Mouse (Mus musculus) heart, postnatal 4 days (tissue): Measurements from ENCODE around the gene Syngr2. TPM values are rescaled to one million over a fixed set of nuclear protein-coding genes. Genes with fewer than 3 reads are reported as not detected.
"Not testable (repeated sequence)": the region's sequence is repeated elsewhere in the genome, so short reads cannot be mapped to it uniquely, and the experiment has no call there.

Experiments
- DNase-seq: peaks from one replicate; pipeline ENCODE4 v3.0.0; 2021
- total RNA-seq, 2 experiments: library from RNA; stranded (reverse); gene quantifications; 2 replicates each; pipeline ENCODE4 v1.2.3; 2021

Gene Syngr2
- total RNA-seq, 2 experiments from 2014 or later: 81.2 to 85.1 TPM

DNA sequence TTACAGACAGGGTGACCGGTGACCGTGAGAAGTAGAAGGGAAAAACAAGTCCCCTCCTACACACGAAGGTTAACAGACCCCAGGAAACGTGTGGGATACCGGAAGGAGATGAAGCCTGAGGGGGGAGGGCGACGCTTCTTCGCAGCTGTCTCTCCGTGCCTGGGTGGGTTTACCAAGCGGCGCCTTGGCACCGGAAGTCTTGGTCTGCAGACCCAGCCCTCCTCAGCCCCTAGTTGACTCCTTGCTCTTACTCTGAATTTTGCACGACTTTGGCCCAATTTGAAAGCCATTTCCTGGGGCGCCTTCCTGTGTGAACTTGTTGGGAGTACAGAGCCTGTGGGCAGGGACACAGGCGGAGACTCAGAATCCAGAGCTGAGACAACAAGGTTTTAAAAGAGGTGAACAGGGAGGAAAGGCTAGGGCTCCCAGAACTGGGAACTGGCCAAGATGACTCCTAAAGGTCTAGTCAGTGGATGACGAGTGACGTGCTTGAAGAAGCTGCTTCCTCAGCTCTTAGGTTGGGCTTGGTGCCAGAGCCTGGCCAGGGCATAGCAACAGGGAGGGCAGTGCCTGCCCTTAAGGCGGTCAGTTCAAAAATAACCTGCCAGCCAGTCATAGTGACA lies 28.2 kb upstream of the Syngr2 start:
- peak; percentile 79 for DNase-seq

DNA sequence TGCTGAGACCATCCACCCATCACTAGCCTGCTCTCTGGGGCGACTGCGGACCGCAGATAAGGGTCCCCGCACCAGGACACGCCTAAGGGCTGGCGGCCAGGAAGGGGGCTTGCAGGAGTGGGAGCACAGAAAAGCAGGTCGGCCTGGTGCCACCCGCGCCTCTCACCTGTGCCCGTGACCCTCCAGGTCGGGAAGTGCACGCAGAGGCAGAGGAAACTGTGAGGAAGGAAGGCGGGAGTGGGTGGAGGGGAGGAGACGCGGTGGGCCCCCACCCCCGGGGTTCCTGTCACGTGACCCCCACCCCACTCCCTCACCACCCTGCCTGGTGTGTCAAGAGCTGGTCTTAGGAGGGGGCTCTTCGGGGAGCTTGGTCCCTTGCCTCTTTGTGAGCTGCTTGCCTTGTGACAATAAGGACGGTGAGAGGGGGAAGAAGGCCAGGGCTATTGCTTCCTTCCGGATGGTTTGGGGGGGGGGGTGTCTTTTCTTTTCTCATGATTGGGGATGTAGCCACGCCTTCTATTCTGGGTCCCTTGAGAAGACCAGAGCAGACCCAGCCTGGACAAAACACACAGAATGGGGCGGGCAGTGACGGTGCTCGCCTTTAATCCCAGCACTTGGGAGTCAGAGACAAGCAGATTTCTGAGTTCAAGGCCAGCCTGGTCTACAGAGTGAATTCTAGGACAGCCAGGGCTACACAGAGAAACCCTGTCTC lies 27.3 kb upstream of the Syngr2 start, which contains the start of the genes Tmc8 and Tmc6:
TSS of gene Tmc8 (plus strand) at position 84 of the 712 bp plus-strand sequence.
TSS of gene Tmc6 (minus strand) at position 206 of the 712 bp plus-strand sequence.
- peak; percentile 62 for DNase-seq

DNA sequence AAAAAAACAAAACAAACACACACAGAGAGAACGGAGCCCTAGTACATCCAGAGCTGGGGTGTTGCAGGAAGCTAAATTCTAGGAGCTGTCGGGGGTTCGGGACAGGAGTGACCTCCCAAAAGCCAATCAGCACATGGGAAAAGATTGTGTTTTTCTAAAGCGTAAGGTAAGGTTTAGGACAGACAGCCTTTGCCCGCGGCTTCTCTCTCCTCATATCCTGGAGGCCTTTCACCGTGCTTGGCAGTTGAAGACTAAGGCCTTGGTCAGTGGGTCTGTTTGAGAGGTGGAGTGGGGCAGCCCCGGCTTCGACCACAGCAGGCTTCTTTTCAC lies 26.8 kb upstream of the Syngr2 start:
- DNase-seq: no peak

DNA sequence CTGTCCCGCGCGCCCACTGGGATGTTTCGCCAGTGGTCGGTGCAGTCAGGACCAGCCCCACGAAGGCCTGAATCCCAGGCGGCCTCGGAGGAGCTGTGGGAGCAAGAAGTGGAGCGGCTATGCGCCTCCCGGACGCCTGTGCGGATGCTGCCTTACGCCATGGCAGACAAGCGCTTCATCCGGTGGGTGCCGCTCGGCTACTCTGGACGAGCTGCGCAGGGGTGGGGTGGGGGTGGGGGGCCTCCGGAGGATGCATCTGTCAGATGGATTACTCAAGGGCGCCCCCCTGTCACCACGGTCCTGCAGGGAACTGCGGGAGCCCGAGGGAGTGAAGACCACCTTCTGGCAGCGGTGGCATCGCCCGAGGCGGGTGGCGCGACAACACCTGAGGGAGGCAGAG lies 26.4 kb upstream of the Syngr2 start:
- peak; percentile 84 for DNase-seq

DNA sequence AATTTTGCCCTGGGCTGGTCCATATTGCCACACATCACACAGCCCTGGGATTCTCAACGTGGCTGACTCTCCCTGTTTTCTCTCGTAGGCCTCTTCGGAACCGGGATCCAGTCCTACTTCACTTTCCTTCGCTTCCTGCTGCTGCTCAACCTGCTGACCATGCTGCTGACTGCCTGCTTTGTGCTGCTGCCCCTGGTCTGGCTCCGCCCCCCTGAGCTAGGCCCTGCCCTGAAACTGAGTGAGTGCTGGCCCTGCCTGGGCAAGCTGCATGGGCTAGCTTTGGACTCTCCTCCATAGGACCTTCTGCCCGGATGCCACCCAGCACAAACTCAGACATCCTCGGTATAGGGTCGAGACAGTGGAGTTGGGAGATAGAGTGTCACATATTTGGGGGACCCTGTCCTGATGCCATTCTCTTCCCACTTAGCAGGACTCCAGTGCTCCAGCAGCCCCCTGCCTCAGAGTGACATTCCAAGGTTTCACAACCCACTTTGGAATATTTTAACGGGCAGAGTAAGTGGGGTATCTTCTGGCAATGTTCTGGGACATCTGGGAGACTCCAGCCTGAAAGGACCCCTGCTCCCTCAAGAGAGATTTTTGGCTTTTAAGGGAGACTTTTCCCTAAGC lies 25.7 kb upstream of the Syngr2 start:
- peak; percentile 47 for DNase-seq

DNA sequence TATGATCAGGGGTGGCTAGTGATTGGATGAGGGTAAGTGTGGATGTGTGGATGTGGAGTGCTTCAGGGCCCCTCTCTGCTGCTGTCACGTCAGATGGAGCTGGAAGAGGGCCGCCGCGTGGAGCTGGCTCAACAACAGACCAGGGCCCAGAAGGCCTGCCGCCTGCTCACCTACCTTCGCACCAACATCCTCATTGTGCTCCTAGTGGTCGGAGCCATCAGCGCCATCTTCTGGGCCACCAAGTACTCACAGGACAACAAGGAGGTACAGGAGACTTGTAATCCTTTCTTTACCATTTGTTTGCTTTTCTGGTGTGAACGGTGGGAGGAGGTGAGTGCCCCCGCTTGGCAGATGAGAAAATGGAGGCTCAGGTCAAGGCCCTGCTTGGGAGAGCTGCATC lies 23.2 kb upstream of the Syngr2 start:
- DNase-seq: peak; percentile 69

DNA sequence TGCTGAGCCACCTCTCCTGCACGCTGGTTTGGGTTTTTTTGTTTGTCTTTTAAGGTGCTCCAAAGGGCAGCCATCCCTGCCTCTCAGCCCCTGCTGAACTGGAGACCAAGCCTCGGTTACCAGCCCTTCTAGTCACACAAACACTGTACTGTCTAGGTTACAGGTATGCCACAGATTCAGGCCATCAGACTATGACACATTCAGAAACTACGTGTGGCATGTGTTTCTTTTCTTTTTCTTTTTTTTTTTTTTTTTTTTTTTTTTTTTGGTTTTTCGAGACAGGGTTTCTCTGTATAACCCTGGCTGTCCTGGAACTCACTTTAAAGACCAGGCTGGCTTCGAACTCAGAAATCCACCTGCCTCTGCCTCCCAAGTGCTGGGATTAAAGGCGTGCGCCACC lies 21.0 kb upstream of the Syngr2 start:
- DNase-seq: not testable (repeated sequence)

DNA sequence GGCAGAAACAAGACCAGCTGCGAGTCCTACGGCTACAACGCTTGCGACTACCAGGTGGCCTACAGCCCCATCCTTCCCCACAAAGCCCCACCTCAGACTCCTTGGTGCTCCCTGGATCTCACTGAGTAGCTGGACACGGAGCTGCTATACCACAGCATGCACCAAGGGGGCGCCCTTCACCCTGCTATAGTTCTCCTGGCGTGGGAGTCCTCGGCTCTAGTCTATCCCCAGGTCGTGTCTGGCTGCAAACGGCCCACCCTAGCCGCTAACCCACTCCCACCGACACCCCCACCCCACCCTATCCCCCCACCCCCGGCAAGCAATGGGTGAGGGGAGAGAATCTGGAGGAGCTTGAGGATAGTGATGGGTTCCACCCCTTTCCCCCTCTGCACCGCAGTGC lies 19.2 kb upstream of the Syngr2 start:
- peak; percentile 85 for DNase-seq

DNA sequence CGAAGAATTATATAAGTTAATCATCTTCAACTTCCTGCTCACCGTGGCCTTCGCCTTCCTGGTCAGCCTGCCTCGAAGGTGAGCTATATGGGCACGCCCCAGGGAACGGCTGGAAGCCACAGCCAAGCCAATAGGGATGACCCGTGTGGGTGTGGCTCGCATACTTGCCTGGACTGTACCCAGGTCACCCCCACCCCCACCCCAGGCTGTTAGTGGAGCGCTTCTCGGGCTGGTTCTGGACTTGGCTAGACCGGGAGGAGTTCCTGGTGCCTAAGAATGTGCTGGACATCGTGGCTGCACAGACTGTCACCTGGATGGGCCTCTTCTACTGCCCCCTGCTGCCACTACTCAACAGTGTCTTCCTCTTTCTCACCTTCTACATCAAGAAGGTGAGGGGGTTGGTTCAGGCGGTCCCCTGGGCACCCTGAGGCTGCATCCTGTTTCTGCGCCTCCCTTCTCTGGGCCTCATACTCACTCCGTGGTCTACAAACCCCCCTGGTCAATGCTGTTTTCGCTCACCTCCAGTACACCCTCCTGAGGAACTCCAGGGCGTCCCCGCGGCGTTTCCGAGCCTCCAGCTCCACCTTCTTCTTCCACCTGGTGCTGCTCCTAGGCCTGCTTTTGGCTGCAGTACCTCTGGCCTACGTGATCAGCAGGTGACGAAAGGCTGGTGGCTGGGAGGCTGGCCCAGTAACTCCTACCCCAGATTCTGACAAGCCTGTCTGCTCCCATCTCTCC lies 18.6 kb upstream of the Syngr2 start:
- no peak for DNase-seq

DNA sequence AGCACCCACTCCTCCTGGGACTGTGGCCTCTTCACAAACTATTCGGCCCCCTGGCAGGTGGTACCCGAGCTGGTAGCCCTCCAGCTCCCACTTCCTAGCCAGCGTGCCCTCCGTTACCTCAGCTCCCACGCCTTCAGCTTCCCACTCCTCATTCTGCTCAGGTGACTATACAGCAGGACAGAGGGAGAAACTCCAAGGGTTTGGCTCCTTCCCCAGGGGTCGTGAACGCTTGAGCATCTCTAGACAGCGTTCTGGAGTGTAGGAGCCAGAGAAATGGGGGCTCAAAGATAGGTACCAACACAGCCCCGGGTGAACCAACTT lies 18.1 kb upstream of the Syngr2 start:
- no peak for DNase-seq

DNA sequence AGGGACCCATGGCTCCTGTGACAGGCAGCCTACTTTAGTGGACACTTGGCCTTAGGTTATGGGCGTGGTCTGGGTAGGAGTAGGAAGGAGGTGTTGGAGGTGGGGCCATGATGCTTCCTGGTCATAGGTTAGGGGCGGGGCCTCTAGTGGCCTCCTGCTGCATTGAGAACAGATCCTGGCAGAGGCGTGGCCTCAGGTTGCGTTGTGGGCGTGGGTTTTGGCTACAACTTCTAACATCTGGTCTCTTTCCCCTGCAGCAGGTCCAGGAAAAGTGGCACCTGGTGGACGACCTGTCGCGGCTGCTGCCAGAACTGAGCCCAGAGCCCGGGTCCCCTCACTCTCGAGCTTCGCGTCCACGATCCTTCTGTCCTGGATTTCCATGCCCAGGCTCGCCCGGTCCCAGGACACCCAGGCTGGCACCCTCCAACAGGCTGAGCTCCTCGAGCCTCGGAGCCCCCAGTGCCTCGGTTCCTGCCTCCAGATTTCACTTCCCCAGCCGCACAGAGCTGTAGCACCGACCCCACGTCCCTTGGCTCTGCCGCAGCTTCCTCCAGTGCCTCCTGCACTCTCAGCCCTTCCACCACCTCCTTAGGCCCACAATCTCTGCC lies 17.1 kb upstream of the Syngr2 start:
- DNase-seq: peak; percentile 36

DNA sequence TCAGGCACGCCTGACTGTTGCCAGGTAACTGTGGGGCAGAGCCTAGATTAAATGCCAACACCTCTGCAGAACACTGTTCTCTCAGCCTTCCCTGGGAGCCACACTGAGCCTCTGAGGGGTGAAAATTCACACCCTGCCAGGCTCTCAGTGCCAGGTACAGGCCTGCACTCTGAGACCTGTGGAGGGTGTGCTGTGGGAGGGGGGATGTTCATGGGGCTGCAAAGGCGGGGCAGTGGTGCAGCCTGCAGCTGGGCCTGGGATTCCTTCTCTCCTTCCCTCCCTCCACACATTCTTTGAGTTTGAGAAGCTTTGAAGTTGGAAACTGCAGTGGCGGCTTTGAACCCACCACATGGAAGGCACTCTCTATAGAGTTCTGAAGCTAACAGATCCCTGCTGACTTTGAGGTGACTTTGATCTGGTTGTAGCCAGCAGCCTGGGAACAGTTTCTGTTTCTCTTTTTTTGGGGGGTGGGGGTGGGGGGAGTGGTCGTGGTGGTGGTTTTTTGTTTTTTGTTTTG lies 15.4 kb upstream of the Syngr2 start:
- DNase-seq: no peak

DNA sequence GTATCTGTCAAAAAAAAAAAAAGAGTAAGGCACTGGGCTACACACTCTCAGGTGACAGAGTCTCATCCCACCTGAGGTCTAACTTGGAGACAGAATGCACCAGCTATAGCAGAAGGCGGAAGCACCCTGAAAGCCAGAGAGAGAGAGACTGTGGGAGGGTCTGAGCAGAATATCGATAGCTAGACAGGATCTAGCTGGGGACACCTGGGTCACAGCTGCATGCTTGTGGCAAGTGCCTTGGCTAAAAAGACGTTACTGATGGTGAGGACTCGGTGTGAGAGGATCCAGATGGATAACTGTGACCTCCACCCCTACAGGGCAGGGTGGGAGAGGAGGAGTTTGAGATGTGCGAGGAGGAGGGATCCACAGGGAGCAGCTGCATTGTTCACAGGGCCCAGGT lies 12.5 kb upstream of the Syngr2 start:
- no peak for DNase-seq

DNA sequence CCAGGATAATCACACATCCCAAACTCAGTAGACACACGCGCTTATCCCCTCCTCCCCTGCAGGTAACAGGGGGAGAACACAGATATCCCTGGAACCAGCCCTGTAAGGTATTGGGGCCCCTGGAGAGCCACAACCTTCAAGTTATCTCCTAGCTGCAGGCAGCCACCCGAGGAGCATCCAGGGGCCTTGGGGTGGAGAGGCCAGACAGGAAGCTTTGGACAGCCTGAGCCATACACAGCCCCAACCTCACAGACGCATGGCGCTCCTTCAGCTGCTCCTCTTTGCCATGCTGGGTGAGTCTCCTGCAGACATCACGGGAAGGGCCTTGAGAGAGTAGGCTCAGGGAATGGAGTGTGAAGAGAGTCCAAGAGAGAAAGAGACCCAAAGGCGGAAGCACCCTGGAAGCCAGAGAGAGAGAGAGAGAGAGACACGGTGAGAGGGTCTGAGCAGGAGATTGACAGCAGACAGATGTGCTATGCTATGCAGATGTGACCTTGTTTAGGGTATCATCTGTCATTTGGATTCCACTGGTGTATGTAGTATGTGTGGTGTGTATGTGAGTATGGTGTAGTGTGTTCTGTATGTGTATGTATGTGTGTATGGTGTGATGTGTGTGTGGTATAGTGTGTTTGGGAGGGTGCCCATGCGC lies 11.8 kb upstream of the Syngr2 start, which contains the start of gene 6030468B19Rik:
TSS of gene 6030468B19Rik (plus strand) at position 150 of the 649 bp plus-strand sequence.
- DNase-seq: no peak

DNA sequence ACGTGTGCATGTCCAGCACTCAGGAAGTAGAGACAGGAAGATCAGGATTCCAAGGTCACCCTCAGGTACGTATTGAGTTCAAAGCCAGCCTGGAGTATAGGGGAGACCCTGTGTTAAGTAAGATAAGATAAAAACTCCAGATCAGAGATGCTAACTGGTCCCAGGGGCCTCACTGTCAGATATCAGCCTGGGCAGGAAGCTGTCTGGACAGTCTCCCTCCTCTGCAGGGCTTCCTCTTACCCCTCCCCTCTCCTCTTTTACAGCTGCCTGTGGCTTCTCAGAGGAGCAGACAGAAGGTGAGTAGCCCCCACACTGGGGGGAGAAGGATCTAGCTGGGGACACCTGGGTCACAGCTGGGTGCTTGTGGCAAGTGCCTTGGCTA lies 11.3 kb upstream of the Syngr2 start:
- no peak for DNase-seq

DNA sequence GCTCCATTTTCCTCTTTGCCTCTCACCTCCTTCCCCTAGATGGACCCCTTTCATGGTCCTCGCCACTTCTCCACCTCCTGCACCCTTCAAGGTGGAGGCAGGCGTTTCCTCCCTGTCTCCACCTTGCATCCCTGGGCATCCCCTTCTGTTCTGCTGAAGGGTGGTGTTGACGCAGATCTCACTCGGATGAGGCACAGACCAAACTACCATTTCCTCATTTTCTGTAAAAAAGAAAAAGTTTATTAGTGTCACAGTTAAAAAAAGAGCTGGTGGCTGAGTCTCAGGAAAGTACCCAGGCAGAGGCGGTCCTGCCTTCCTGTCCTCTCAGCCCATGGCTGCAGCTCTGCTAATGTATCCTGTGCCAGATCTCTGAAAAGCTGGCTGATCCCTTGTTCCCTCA lies 10.3 kb upstream of the Syngr2 start:
- no peak for DNase-seq

DNA sequence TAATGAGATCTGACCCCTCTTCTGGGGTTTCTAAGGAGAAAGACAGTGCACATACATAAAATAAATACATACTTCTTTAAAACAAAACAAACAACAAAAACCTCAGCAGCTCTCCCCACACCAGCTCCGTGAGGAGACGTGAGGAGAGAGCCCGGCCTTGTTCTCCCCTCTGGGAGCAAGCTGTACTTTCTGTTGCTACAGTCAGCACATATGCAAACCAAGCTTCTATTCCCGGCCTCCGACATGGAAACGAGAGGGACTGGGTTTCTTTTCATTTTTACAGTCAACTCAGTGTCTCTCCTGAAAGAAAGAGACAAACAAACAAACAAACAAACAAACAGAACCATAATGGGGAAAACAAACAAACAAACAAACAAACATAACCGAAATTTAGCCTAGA lies 9.4 kb upstream of the Syngr2 start:
- no peak for DNase-seq

DNA sequence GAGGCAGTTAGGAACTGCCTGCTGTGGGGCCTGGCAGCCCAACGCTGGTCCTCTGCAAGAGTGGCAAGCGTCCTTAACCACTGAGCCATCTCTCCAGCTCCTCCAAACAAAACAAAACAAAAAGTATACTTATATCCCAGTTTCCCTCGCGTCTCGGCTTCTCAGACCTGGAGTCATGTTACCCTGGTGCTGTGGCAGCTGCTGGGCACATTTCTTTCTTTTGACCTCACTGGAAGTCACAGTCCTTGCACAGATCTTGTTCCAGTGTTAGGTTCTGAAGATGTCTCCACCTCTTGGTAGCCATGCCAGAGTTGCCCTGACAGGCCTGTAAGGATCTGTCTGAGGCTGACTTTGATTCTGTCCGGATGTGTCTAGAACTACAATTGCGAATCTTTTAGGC lies 7.8 kb upstream of the Syngr2 start:
- no peak for DNase-seq

DNA sequence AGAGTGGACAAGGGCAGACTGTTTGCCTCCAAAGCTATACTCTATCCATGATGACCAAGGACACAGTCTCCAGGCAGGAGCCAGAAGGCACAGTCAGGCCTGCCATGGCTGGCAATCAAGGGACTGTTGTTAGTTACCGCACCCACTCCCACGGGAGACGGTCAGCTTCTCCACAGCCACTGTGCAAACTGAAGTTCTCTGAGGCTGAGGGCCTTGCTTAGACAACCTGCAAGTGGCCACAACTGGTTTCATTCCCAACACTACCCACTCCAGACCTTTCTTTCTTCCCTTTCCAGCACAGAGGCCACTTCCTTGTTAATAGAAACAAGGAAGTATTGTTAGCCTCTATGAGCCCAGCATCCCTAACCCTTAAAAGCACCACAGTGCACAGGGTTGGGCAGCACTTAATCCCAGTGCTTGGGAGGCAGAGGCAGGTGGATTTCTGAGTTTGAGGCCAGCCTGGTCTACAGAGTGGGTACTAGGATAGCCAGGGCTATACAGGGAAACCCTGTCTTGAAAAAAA lies 6.2 kb upstream of the Syngr2 start:
- no peak for DNase-seq

DNA sequence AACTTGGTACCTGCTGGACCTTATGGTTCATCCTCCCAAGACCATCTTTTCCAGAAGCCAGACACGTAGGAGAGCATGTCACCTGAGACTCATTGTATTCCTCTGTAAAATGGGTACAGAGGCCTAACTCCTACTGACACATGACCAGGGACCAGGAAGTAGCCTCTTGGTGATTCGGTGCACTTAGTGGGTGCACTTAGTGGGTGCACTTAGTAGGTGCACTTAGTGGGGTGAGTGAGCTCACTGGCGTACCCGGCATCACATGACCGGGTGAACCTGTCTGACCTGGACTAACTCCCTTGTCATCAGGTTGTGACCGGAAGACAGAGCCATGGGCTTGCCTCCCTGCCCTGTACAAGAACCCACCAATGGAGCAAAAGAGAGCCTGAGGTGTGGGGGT lies 2.7 kb upstream of the Syngr2 start:
- DNase-seq: no peak

DNA sequence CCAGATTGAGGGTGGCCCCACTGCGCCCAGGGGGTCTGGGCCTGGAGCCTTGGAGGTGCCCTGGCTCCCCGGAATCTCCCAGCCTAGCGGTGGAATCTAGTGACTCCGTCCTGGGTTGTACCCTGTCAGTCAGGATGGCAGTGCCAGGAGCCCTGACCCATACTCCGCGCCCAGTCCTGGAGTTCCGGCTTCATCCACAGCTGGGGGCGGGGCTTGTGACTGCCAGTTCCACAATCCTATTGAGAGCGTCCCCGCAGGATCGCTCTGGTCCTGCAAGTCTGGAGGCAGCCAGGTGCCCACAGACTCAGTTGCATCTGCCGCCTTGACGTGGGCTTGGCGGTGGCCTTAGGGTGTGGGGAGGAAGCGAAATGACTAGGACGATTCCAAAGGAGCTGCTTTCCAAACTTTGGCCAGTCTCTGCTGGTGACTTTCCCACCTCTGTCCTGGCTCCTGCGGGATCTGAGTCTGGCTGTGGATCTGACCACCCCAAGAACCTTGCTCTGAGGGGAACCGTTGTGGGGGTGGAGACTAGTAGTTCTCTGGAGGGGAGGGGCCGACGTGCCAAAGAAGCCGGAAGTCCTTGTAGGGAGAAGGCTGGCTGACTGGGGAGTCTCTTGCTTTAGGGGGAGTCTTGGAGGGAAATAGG lies 1.1 kb downstream of the Syngr2 start:
- DNase-seq: peak; percentile 90
